Mouse (Mus musculus) ES-Bruce4 (cell line): ENCODE measurements around the gene Best1.

Experiments
- CTCF ChIP-seq: IDR thresholded peaks from one replicate; pipeline ENCODE4 v1.8.1; 2011; ENCODE audit warnings: low read depth, low read length
- EP300 ChIP-seq: IDR thresholded peaks from 2 replicates; pipeline ENCODE4 v1.6.1; 2011; ENCODE audit warnings: low read depth, low read length; ENCODE audit not compliant: insufficient read depth
- POLR2A ChIP-seq: IDR thresholded peaks from one replicate; pipeline ENCODE4 v1.8.1; 2011; ENCODE audit warnings: low read length; ENCODE audit not compliant: insufficient read depth

- TF ChIP-seq POLR2A (no peak), CTCF (no peak), EP300 (no peak)
Measured at GRCm38 (mm10) chr19:9954811-9955202, 46.6 kb downstream of the Best1 start.
